Mouse (Mus musculus): ENCODE data around the gene Btbd8. TPM values are rescaled to one million over a fixed set of nuclear protein-coding genes. Genes with fewer than 3 reads are reported as not detected.

The Btbd8 gene
- total RNA-seq, 2 experiments from 2014 or later: 4.2 to 6.5 TPM

DNA sequence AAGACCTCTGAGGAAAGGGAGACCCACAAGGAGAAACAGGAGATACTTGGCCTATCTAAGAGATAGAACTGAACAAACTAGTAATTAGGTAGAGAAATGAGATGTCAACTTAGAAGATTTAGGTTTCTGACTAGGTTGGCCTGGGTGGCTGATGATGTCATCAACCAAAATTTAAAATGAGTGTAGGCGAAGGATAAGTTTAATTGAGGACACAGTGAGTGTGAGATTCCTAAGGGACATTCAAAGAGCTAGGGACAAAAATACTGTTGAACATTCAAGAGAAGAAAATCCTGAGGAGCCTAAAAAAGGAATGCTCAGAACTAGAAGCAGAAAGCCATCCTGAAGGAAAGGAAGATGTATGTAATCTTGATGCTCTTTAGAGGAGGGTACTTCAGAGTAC is 78.3 kb downstream of the Btbd8 start:
- no peak for DNase-seq

DNA sequence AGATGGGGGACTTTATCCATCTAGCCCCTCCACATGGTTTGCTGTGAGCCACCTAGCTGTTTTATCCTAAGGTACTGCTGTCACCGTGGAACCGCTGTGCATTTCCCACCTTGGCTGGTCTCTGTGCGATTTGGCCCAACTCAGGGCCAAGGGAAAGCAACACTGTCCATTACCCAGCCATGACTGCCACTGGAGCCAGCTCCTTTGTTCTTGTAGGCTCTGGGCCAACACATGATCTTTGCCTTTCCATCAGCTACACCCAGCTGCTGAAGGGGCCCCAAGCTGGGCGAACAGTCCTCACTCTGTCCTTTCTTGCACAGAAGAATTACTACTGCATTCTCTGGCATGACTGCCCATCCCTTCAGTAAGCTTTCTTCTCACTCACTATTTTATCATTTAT is 80.8 kb downstream of the Btbd8 start:
- DNase-seq: no peak

DNA sequence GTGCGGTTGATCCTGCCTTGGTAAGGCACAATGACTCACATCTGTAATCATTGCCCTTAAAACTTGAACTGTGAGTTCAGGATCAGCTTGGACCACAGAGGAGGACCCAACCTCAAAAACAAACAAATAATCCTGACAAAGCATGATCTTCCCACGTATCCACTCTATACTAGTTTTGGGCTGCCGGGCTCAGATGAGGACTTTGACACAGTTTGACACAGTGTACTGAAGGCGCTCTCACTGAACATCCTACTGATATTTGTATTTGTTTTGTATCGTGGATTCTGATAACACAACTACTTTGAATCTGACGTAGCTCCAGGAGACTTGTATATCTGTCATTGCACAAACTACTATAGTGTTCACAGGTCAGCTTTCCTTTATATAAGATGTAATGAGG is 83.6 kb downstream of the Btbd8 start:
- DNase-seq: no peak

DNA sequence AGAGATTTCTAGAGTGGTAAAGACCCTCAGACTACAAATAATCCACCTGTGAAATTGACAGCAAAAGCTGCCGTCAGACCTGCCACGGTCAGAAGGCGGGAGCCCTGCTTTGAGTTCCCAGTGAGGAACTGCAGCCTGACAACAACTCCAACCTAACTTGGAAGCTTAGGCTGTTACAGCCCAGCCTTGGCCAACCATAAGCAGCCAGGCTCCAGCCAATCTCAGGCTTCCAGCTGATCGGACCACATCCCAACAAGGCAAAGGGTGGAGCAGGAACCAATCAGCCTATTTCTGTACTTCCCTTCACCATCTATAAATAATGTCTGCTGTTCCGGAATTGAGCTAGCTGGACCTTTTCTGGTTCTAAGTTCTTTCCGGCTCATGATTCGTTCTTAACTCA is 84.1 kb downstream of the Btbd8 start:
- DNase-seq: peak; percentile 30 to 69

DNA sequence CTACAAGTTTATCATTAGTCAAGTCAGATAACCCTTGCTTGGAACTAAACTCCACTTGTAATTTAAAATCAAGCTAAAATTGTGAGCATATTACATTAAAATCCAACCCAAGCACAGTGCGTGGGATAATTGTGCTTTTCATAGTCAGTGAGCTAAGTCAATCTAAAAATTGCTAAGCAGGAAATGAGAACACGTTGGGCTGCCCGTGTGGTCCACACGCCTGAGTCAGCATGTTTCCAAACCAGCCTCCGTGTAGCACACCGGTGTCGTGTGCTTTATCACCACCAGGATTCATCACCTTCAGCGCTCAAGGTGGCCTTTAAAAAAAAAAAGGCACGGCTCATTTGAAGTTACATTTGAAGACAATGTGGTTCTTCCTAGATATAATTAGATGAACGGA is 86.5 kb downstream of the Btbd8 start:
- DNase-seq: no peak

DNA sequence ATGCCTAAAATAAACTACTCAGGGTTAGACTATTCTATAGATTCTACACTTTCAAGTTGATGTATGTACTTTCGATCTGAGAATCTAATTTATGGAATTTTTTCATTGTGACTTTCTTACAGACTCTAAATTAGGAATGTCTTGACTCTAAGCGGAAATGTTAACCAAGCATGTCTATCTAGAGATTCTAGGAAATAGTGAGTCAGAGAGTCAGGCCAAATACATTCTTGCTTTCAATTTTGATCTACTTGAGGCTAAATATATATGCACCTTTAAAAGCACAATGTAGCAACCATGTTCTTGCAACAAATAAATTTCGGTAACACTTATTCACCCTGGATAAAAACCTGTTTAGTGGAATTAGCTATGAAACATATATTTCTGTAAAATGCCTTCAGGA is 91.1 kb downstream of the Btbd8 start:
- DNase-seq: no peak

DNA sequence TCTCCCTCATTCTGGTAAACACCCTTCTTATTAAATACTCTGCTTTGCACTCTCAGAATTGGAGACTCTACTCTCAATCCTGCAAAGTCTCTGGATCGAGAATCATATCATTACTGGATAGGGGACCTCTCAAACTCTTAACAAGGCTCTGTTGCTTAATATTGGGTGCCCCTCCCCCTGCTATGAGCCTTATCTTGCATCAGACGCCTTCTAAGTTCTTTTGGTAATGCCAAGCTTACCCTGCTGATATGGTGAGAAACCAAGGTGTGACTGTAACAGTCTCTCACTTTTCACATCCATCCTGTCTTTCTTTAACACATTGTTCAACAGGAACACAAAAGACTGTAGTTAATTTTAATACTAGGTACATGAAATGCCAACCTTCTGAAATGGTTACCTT is 95.8 kb downstream of the Btbd8 start:
- no peak for DNase-seq

DNA sequence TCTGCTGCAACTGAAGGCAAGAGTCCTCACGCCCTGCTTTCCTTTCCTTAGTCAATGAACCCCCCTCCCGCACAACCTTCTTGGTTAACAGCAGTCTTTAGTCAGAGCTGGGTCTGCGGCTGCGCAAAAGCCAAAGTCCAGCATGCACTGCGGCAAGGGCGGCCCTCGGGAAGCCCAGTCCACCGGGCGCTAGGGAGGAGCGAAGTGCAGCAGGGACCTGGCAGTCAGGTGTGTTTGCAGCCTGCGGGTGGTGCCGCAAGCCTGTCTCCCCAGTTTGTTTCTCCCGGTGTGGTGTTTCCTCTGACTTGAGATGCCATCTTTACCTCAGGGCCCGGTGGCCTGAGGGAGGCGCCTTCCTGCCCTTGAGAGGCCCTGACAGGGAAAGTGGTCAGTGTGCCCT is 96.8 kb downstream of the Btbd8 start, which contains the start of gene 1700028K03Rik:
TSS of gene 1700028K03Rik (plus strand) at position 129 of the 400 bp plus-strand sequence.
- DNase-seq: no peak

DNA sequence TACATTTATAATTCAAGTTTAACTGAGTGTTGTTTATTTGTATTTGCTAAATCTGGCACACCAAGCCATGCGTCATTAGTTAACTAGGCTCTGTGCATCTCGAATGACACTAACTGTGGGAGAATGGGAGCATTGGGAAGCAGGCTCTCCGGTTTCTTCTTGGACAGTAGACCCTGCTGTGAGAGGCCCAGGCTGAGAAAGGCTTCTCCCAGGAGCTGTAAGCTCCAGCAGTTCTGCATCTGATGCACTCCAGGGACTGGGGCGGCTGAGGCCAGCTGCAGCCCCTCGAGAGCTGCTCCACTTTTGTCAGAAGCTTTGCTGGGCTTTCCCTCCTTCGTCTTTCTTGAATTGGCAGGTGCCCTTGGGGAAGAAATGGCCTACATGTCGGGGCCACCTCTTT is 103.9 kb downstream of the Btbd8 start:
- DNase-seq: peak; percentile 11 to 45

DNA sequence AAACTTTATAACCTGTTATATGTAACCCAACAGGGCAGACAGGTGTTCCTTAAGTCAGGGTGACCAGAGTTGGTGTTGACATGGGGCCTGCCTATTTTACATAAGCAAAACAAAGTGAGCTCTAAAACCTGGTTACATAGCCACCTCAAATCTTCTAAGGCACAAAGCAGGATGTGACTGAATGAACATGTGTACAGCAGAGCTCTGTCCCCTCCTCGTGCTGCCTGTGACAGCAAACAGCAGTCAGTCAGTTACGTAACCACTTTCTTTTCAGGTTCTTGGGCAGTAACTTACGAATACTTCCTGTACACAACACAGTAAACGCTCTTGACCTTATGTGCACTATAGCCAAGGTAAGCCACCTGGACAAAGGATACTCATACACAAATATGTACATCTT is 108.1 kb downstream of the Btbd8 start:
- DNase-seq: no peak

DNA sequence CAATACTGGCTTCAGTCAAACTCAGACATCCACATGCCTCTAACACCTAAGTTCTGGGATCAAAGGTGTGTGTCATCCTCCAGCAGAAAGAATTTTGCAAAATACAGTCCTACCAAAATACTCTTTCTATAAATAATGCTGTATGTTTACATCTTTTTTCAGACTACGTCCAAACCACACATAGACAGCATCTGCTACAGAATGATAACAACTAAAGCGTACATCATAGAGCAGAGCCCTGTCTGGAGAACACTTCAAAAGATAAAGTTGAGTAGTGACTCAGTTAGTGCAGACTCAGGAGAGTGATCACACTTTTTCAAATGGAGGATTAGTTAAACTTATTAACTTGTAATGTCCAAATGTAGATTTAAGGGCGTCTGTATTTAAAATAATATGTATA is 110.2 kb downstream of the Btbd8 start:
- DNase-seq: no peak

DNA sequence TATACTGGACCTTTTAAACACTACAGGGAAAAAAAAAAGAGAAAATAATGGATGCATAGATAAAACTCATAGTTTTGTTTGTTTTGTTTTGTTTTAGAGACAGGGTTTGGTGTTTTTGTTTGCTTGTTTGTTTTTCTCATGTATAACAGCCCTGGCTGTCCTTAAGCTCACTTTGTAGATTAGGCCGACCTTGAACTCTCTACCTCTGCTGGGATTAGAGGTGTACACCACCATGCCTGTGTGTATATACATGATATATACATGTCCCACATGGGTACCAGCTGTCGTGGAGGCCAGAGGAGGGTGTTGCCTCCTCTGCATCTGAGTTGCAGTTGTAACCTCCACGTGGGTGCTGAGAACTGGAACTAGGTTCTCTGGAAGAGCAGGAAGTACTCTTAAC is 110.6 kb downstream of the Btbd8 start:
- DNase-seq: no peak

DNA sequence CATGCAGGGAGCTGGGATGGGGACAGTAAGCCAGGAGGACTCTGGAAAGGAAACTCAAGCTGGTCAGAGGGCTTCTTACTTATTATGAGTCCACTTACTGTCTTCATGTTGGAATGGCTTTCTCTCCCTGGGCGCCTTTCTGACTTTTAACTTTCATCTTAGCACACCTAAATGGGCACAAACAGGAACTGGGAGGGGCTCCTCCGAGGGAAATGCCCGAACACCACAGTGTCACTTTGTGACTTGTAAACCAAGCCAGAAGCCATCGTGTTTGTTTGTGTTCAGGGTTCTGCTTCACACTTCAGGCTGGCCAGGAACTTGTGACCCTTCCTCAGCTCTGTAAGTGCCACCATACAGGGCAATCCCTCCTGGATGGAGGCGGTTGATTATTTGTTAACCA is 116.5 kb downstream of the Btbd8 start:
- no peak for DNase-seq

DNA sequence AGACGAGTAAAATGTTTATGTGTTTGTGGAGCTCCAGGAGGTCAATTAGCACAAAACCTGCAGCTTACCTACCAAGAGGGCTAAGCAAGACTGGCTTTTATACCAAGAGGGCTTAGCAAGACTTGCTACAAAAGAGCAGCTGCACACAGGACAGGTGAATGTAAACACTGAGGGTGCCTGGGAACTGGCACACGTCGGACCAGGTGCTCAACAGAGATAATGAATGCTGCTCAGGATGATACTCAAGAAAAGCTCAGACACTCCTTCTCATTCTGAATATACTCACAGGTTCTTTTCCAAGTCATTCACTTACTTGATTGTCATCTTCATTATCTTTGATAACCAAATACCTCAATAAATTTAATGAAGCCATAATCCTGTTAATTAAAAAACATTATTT is 119.2 kb downstream of the Btbd8 start:
- DNase-seq: no peak

Other genes starting within 250 kb of the Btbd8 start
- 10 to 100 TPM; 36.4 to 44.5 TPM for gene Tgfbr3, start 148.4 kb upstream of the Btbd8 start, total RNA-seq (2021)
- gene Brdt, start 106.8 kb upstream of the Btbd8 start, total RNA-seq (2021): under 1 TPM; 0.15 to 0.49 TPM
- gene Ephx4, start 35.3 kb upstream of the Btbd8 start, total RNA-seq (2021): under 1 TPM in 1 of 2 experiments, not detected in 1; 0.60 TPM
- not detected for gene Lpcat2b, start 6.4 kb upstream of the Btbd8 start, total RNA-seq (2021)
- gene Gm42669, start 69.6 kb downstream of the Btbd8 start, total RNA-seq (2021): not detected
- gene 1700028K03Rik, start 96.7 kb downstream of the Btbd8 start, total RNA-seq (2021): not detected
- 1 to 10 TPM; 6.8 to 9.6 TPM for gene Rpap2, start 159.4 kb downstream of the Btbd8 start, total RNA-seq (2021)
- 1 to 10 TPM; 3.8 to 4.2 TPM for gene Glmn, start 159.9 kb downstream of the Btbd8 start, total RNA-seq (2021)